8 mouse cellular contexts compared by ENCODE assay signal in genomic region chr9:62555258-62555856, GRCm38 (mm10). TPM values are rescaled to one million over a fixed set of nuclear protein-coding genes. Genes with fewer than 3 reads are reported as not detected.
DNase-seq lines count a peak whose midpoint lies in the region; ATAC-seq and TF ChIP-seq lines count a peak whose summit lies in the region.

No protein-coding gene starts in this region.

- no peak overlapping the region for H3K27ac ChIP-seq in heart, postnatal 0 days (ENCODE audit: low read depth)
- no peak overlapping the region for H3K27ac ChIP-seq in heart, embryonic 11.5 days (ENCODE audit: low read depth, low read length)

- H3K36me3 ChIP-seq in heart, postnatal 0 days (replicated peaks; ENCODE audit: control insufficient read depth, insufficient read depth, low read length), result no peaks in the 10 kb centered on the region
- no peaks in the 10 kb centered on the region for H3K36me3 ChIP-seq in heart, embryonic 11.5 days (ENCODE audit: control insufficient read depth, insufficient read depth, low read length)

- DNase-seq in heart, postnatal 0 days (ENCODE audit: low spot score), result peak; percentile 47
- peak; percentile 71 for DNase-seq in thymus, postnatal 0 days (ENCODE audit: low spot score)
- DNase-seq in thymus, adult 18-20 months, result no peak
- DNase-seq in cerebellum, postnatal 4 days (ENCODE audit: low spot score in 2 of 2), result peak; percentile 21 to 71
- peak; percentile 68 to 86 for DNase-seq in layer of hippocampus, postnatal 14 days (ENCODE audit: low spot score in 2 of 2)
- peak; percentile 85 for DNase-seq in retina, postnatal 1 day
- no peak for DNase-seq in spleen, adult 12 weeks (ENCODE audit: low spot score)

- 65% methylated on average over 5 of the region's 5 CpGs for WGBS in heart, postnatal 0 days
- WGBS in heart, embryonic 11.5 days (ENCODE audit: insufficient replicate concordance), result 58% methylated on average over 5 of the region's 5 CpGs

- no peaks in the 10 kb centered on the region for H3K9me3 ChIP-seq in heart, postnatal 0 days (replicated peaks; ENCODE audit: control insufficient read depth, low read length)
- H3K9me3 ChIP-seq in heart, embryonic 11.5 days (replicated peaks; ENCODE audit: control insufficient read depth, low read length), result no peaks in the 10 kb centered on the region

- ATAC-seq in heart, postnatal 0 days (ENCODE audit: insufficient read depth, low read depth), result no peak
- ATAC-seq in heart, embryonic 11.5 days (replicated peaks; ENCODE audit: insufficient number of reproducible peaks, low FRiP score, low TSS enrichment), result no peak

- no peaks in the 10 kb centered on the region for H3K4me1 ChIP-seq in heart, postnatal 0 days (ENCODE audit: control insufficient read depth, insufficient read depth)
- H3K4me1 ChIP-seq in heart, embryonic 11.5 days (ENCODE audit: control insufficient read depth, insufficient read depth, low read length), result peaks cover 7% of the 10 kb centered on the region

- no peak overlapping the region for H3K4me2 ChIP-seq in heart, postnatal 0 days (ENCODE audit: low read depth, low read length)
- no peak overlapping the region for H3K4me2 ChIP-seq in heart, embryonic 11.5 days

- no peaks in the 10 kb centered on the region for H3K27me3 ChIP-seq in heart, postnatal 0 days (ENCODE audit: control insufficient read depth, insufficient read depth, low read length)
- H3K27me3 ChIP-seq in heart, embryonic 11.5 days (ENCODE audit: control insufficient read depth, insufficient read depth, low read length), result no peaks in the 10 kb centered on the region

- H3K4me3 ChIP-seq in heart, postnatal 0 days (ENCODE audit: low read depth, low read length), result no peak overlapping the region
- H3K4me3 ChIP-seq in heart, embryonic 11.5 days (ENCODE audit: low read depth, low read length), result no peak overlapping the region

- TF ChIP-seq CTCF in heart, postnatal 0 days (IDR thresholded peaks at IDR 0.05; ENCODE audit: low read depth), result peak; percentile 70

- no peak for TF ChIP-seq EP300 in heart, postnatal 0 days (IDR thresholded peaks at IDR 0.05; ENCODE audit: low read depth)

- no peak overlapping the region for H3K9ac ChIP-seq in heart, postnatal 0 days (replicated peaks; ENCODE audit: low read depth, low read length)
- H3K9ac ChIP-seq in heart, embryonic 11.5 days (ENCODE audit: low read depth, low read length), result no peak overlapping the region

RNA-seq across cellular contexts. Expression of gene Coro2b, which starts 18.5 kb away (rescaled TPM):
- 9.1 and 45.9 TPM in 2 replicates for total RNA-seq in heart, postnatal 0 days (2014; rRNA removed; ENCODE audit: low replicate concordance)
- polyA plus RNA-seq in heart, postnatal 0 days (2015; fragmentation: Nextera tagmentation; extraction: Ambion mirVana), result 5.1 and 5.5 TPM in 2 replicates
- polyA plus RNA-seq in heart, embryonic 11.5 days (2014; fragmentation: Nextera tagmentation; extraction: Ambion mirVana), result 3.7 TPM in 2 replicates
- 3.1 and 3.4 TPM in 2 replicates for polyA plus RNA-seq in thymus, postnatal 0 days (2015; fragmentation: Nextera tagmentation; extraction: Ambion mirVana)
- 100 to 1,000 TPM; 188 to 193 TPM for total RNA-seq in layer of hippocampus, postnatal 14 days (2021)

Comparison
In these comparisons a context has a peak if more than half of its experiments do, and no peak if none do; other contexts are left out.
1. DNase-seq: peak in heart, postnatal 0 days (single experiment), thymus, postnatal 0 days (single experiment), cerebellum, postnatal 4 days (2 of 2), layer of hippocampus, postnatal 14 days (2 of 2) and retina, postnatal 1 day (single experiment); none in thymus, adult 18-20 months (0 of 2) and spleen, adult 12 weeks (single experiment).